Mouse (Mus musculus) stomach, embryonic 15.5 days (tissue): ENCODE data around the gene Cdkn2a. TPM values are rescaled to one million over a fixed set of nuclear protein-coding genes. Genes with fewer than 3 reads are reported as not detected.

Experiments
- polyA plus RNA-seq: library from polyadenylated mRNA; unstranded; fragments of >200 nt; fragmentation: Nextera tagmentation; extraction: Ambion mirVana; gene quantifications from 2 replicates; pipeline ENCODE4 v1.2.1, GENCODE M21; 2015

Gene Cdkn2a
- polyA plus RNA-seq, 1 experiment from 2014 or later, result not detected

Other genes starting within 250 kb of the Cdkn2a start
- 61.0 and 62.5 TPM in 2 replicates for gene Mtap, start 157.5 kb downstream of the Cdkn2a start, polyA plus RNA-seq
- 10.1 and 12.9 TPM in 2 replicates for gene Cdkn2b, start 16.4 kb upstream of the Cdkn2a start, polyA plus RNA-seq